Mouse (Mus musculus) kidney, adult 9 months (tissue): ENCODE measurements at regions not wholly inside any gene's neighbourhood (a gene's known extent, or its start where the extent isn't known, plus 50 kb on each side); places are given as distances from the start of the nearest gene placed in this dataset.
A peak's percentile ranks its signal among the peaks of the same experiment; 100 is the strongest.

Experiments
- DNase-seq: peaks from one replicate; pipeline ENCODE4 v3.0.0; 2022

GRCm38 (mm10) chr2:115326526-115326925 lies 255.0 kb upstream of the BC052040 start:
- DNase-seq, result no peak

- no peak for DNase-seq
Measured at GRCm38 (mm10) chr2:115338178-115338577, 243.3 kb upstream of the BC052040 start.

GRCm38 (mm10) chr2:115339034-115339433 lies 242.5 kb upstream of the BC052040 start:
- DNase-seq, result no peak

- DNase-seq, result no peak
Measured at GRCm38 (mm10) chr2:115342360-115342759, 239.2 kb upstream of the BC052040 start.

- DNase-seq, result peak; percentile 15
Measured at GRCm38 (mm10) chr2:115346551-115346950, 235.0 kb upstream of the BC052040 start.

- no peak for DNase-seq
Measured at GRCm38 (mm10) chr2:115348263-115348662, 233.3 kb upstream of the BC052040 start.

GRCm38 (mm10) chr2:115371072-115371471 lies 210.4 kb upstream of the BC052040 start:
- no peak for DNase-seq

GRCm38 (mm10) chr2:115375336-115375735 lies 206.2 kb upstream of the BC052040 start:
- DNase-seq, result no peak

GRCm38 (mm10) chr2:115384414-115385180 lies 196.9 kb upstream of the BC052040 start:
- DNase-seq, result peak; percentile 23

- peak; percentile 72 for DNase-seq
Measured at GRCm38 (mm10) chr2:115385207-115386168, 196.0 kb upstream of the BC052040 start.

GRCm38 (mm10) chr2:115391575-115391974 lies 189.9 kb upstream of the BC052040 start:
- DNase-seq, result no peak

GRCm38 (mm10) chr2:115392082-115392762 lies 189.3 kb upstream of the BC052040 start:
- DNase-seq, result no peak

- DNase-seq, result peak; percentile 20
Measured at GRCm38 (mm10) chr2:115394091-115394490, 187.4 kb upstream of the BC052040 start.

- peak; percentile 40 for DNase-seq
Measured at GRCm38 (mm10) chr2:115398550-115398949, 183.0 kb upstream of the BC052040 start.

- no peak for DNase-seq
Measured at GRCm38 (mm10) chr2:115399107-115399740, 182.3 kb upstream of the BC052040 start.

GRCm38 (mm10) chr2:115399987-115400550 lies 181.4 kb upstream of the BC052040 start:
- peak; percentile 76 for DNase-seq

- DNase-seq, result peak; percentile 59
Measured at GRCm38 (mm10) chr2:115402246-115402645, 179.3 kb upstream of the BC052040 start.

GRCm38 (mm10) chr2:115432476-115432875 lies 149.0 kb upstream of the BC052040 start:
- DNase-seq, result no peak

- no peak for DNase-seq
Measured at GRCm38 (mm10) chr2:115441100-115441499, 140.4 kb upstream of the BC052040 start.

- DNase-seq, result no peak
Measured at GRCm38 (mm10) chr2:115449783-115450483, 131.6 kb upstream of the BC052040 start.

GRCm38 (mm10) chr2:115455593-115455992 lies 125.9 kb upstream of the BC052040 start:
- DNase-seq, result no peak
